Mouse (Mus musculus): ENCODE results near the gene Ostm1. TPM values are rescaled to one million over a fixed set of nuclear protein-coding genes. Genes with fewer than 3 reads are reported as not detected.

Gene Ostm1
- polyA plus RNA-seq, 1 experiment from 2014 or later, result 13.8 TPM

GRCm38 (mm10) chr10:42634122-42634720 is 50.6 kb downstream of the Ostm1 start:
- Histone ChIP-seq H3K27me3 (peaks cover 89% of the 10 kb centered on the region), H3K36me3 (no peaks in the 10 kb centered on the region), H3K9me3 (no peaks in the 10 kb centered on the region), H3K4me1 (peaks cover 38% of the 10 kb centered on the region), H3K9ac (no peak overlapping the region), H3K4me2 (no peak overlapping the region), H3K27ac (no peak overlapping the region), H3K4me3 (peak overlapping the region; percentile 37; the same call in 1 of the 2 replicates)
- 5% methylated on average over 8 of the region's 8 CpGs for WGBS
- no peak for ATAC-seq (ENCODE audit: borderline replicate concordance, extremely low read depth, low FRiP score, low TSS enrichment)

- Histone ChIP-seq H3K4me3 (0 out of 2 replicates have a peak overlapping the region, but pooled peaks have one; percentile 17), H3K27me3 (peaks cover 81% of the 10 kb centered on the region), H3K9me3 (no peaks in the 10 kb centered on the region), H3K9ac (no peak overlapping the region), H3K36me3 (no peaks in the 10 kb centered on the region), H3K4me1 (peaks cover 38% of the 10 kb centered on the region), H3K4me2 (no peak overlapping the region), H3K27ac (no peak overlapping the region)
- 4% methylated on average over 11 of the region's 11 CpGs for WGBS
- ATAC-seq (ENCODE audit: borderline replicate concordance, extremely low read depth, low FRiP score, low TSS enrichment), result no peak
These were observed 51.4 kb downstream of the Ostm1 start for GRCm38 (mm10) chr10:42635046-42635445.

- Histone ChIP-seq H3K36me3 (no peaks in the 10 kb centered on the region), H3K4me2 (peak overlapping the region; percentile 45), H3K27me3 (peaks cover 74% of the 10 kb centered on the region), H3K9ac (no peak overlapping the region), H3K4me1 (peaks cover 38% of the 10 kb centered on the region), H3K27ac (no peak overlapping the region), H3K4me3 (0 out of 2 replicates have a peak overlapping the region, but pooled peaks have one; percentile 17), H3K9me3 (no peaks in the 10 kb centered on the region)
- 2% methylated on average over 44 of the region's 52 CpGs for WGBS
- no peak for ATAC-seq (ENCODE audit: borderline replicate concordance, extremely low read depth, low FRiP score, low TSS enrichment)
These were observed 52.1 kb downstream of the Ostm1 start for GRCm38 (mm10) chr10:42635566-42636359.

- peaks cover 38% of the 10 kb centered on the region for H3K4me1 ChIP-seq
- no peaks in the 10 kb centered on the region for H3K9me3 ChIP-seq
- peak overlapping the region; percentile 20 for H3K4me3 ChIP-seq
- ATAC-seq (ENCODE audit: borderline replicate concordance, extremely low read depth, low FRiP score, low TSS enrichment), result no peak
- 2% methylated on average over 27 of the region's 27 CpGs for WGBS
- H3K4me2 ChIP-seq, result peak overlapping the region; percentile 44
- H3K27ac ChIP-seq, result no peak overlapping the region
- no peak overlapping the region for H3K9ac ChIP-seq
- peaks cover 66% of the 10 kb centered on the region for H3K27me3 ChIP-seq
- H3K36me3 ChIP-seq, result no peaks in the 10 kb centered on the region
These were observed 52.9 kb downstream of the Ostm1 start for GRCm38 (mm10) chr10:42636360-42637182.

- WGBS, result 4% methylated on average over 18 of the region's 18 CpGs
- Histone ChIP-seq H3K4me3 (peak overlapping the region; percentile 20), H3K4me1 (peaks cover 34% of the 10 kb centered on the region), H3K9ac (no peak overlapping the region), H3K9me3 (no peaks in the 10 kb centered on the region), H3K27me3 (peaks cover 59% of the 10 kb centered on the region), H3K4me2 (peak overlapping the region; percentile 44), H3K36me3 (no peaks in the 10 kb centered on the region), H3K27ac (no peak overlapping the region)
- no peak for ATAC-seq (ENCODE audit: borderline replicate concordance, extremely low read depth, low FRiP score, low TSS enrichment)
These were observed 53.7 kb downstream of the Ostm1 start for GRCm38 (mm10) chr10:42637183-42637788.

- H3K4me1 ChIP-seq, result peaks cover 21% of the 10 kb centered on the region
- no peak overlapping the region for H3K4me3 ChIP-seq
- H3K36me3 ChIP-seq, result no peaks in the 10 kb centered on the region
- H3K9ac ChIP-seq, result no peak overlapping the region
- no peaks in the 10 kb centered on the region for H3K9me3 ChIP-seq
- H3K27me3 ChIP-seq, result peaks cover 33% of the 10 kb centered on the region
- ATAC-seq (ENCODE audit: borderline replicate concordance, extremely low read depth, low FRiP score, low TSS enrichment), result no peak
- H3K27ac ChIP-seq, result no peak overlapping the region
- no peak overlapping the region for H3K4me2 ChIP-seq
- whole genome bisulfite sequencing, result 77% methylated on average over 6 of the region's 6 CpGs
These were observed 56.2 kb downstream of the Ostm1 start for GRCm38 (mm10) chr10:42639856-42640255.

- Histone ChIP-seq H3K4me3 (no peak overlapping the region), H3K9me3 (no peaks in the 10 kb centered on the region), H3K27me3 (no peaks in the 10 kb centered on the region), H3K36me3 (no peaks in the 10 kb centered on the region), H3K27ac (no peak overlapping the region), H3K4me2 (no peak overlapping the region), H3K9ac (no peak overlapping the region), H3K4me1 (no peaks in the 10 kb centered on the region)
- 76% methylated on average over 9 of the region's 9 CpGs for WGBS
- ATAC-seq (ENCODE audit: borderline replicate concordance, extremely low read depth, low FRiP score, low TSS enrichment), result no peak
These were observed 60.0 kb downstream of the Ostm1 start for GRCm38 (mm10) chr10:42643638-42644037.

GRCm38 (mm10) chr10:42646340-42646739 is 62.7 kb downstream of the Ostm1 start:
- Histone ChIP-seq H3K9ac (no peak overlapping the region), H3K4me1 (no peaks in the 10 kb centered on the region), H3K36me3 (no peaks in the 10 kb centered on the region), H3K27ac (no peak overlapping the region), H3K4me2 (no peak overlapping the region), H3K27me3 (no peaks in the 10 kb centered on the region), H3K4me3 (no peak overlapping the region), H3K9me3 (no peaks in the 10 kb centered on the region)
- 48% methylated on average over 4 of the region's 4 CpGs for WGBS
- ATAC-seq (ENCODE audit: borderline replicate concordance, extremely low read depth, low FRiP score, low TSS enrichment), result no peak

GRCm38 (mm10) chr10:42661916-42662315 is 78.3 kb downstream of the Ostm1 start:
- no peaks in the 10 kb centered on the region for H3K36me3 ChIP-seq
- WGBS, result 84% methylated on average over 2 of the region's 2 CpGs
- no peak overlapping the region for H3K9ac ChIP-seq
- no peak overlapping the region for H3K27ac ChIP-seq
- no peak for ATAC-seq (ENCODE audit: borderline replicate concordance, extremely low read depth, low FRiP score, low TSS enrichment)
- H3K4me3 ChIP-seq, result no peak overlapping the region
- H3K4me1 ChIP-seq, result no peaks in the 10 kb centered on the region
- H3K4me2 ChIP-seq, result no peak overlapping the region
- H3K9me3 ChIP-seq, result no peaks in the 10 kb centered on the region
- no peaks in the 10 kb centered on the region for H3K27me3 ChIP-seq

- H3K9ac ChIP-seq, result no peak overlapping the region
- no peaks in the 10 kb centered on the region for H3K36me3 ChIP-seq
- no peak overlapping the region for H3K4me2 ChIP-seq
- 74% methylated on average over 4 of the region's 4 CpGs for WGBS
- H3K4me1 ChIP-seq, result no peaks in the 10 kb centered on the region
- H3K27ac ChIP-seq, result no peak overlapping the region
- H3K9me3 ChIP-seq, result no peaks in the 10 kb centered on the region
- no peak overlapping the region for H3K4me3 ChIP-seq
- ATAC-seq (ENCODE audit: borderline replicate concordance, extremely low read depth, low FRiP score, low TSS enrichment), result no peak
- no peaks in the 10 kb centered on the region for H3K27me3 ChIP-seq
These were observed 86.3 kb downstream of the Ostm1 start for GRCm38 (mm10) chr10:42669970-42670369.

- Histone ChIP-seq H3K4me2 (no peak overlapping the region), H3K4me3 (no peak overlapping the region), H3K9ac (no peak overlapping the region), H3K27me3 (peaks cover 5% of the 10 kb centered on the region; the same call in 1 of the 2 replicates), H3K9me3 (no peaks in the 10 kb centered on the region), H3K36me3 (no peaks in the 10 kb centered on the region), H3K4me1 (no peaks in the 10 kb centered on the region), H3K27ac (no peak overlapping the region)
- no peak for ATAC-seq (ENCODE audit: borderline replicate concordance, extremely low read depth, low FRiP score, low TSS enrichment)
- WGBS, result 67% methylated on average over 3 of the region's 3 CpGs
These were observed 89.2 kb downstream of the Ostm1 start for GRCm38 (mm10) chr10:42672798-42673197.

All from lung, embryonic 15.5 days (tissue).